In genomic region chr6:59022621-59023020, GRCm38 (mm10) we compare ENCODE assay signal across 9 mouse cellular contexts. TPM values are rescaled to one million over a fixed set of nuclear protein-coding genes. Genes with fewer than 3 reads are reported as not detected.
DNase-seq lines count a peak whose midpoint lies in the region; ATAC-seq lines count a peak whose summit lies in the region.
"Had no signal": no experiment of that assay in that cellular context is flagged by ENCODE, and none has a peak within 500 bp of the region (broad histone marks: within the 10 kb centered on the region; RNA-seq: fewer than 3 reads in every experiment).

No protein-coding gene starts in this region.

- DNase-seq in lung, postnatal 25 days (ENCODE audit: low spot score): no peak
- no peak for DNase-seq in right cerebral cortex, postnatal 14 days
- DNase-seq: cerebellum, postnatal 36 days had no signal

- no peaks in the 10 kb centered on the region for H3K9me3 ChIP-seq in hindbrain, embryonic 15.5 days
- H3K9me3 ChIP-seq in hindbrain, embryonic 12.5 days (replicated peaks): no peaks in the 10 kb centered on the region
- peaks cover 2% of the 10 kb centered on the region; the same call in 1 of the 2 replicates for H3K9me3 ChIP-seq in lung, embryonic 16.5 days (ENCODE audit: control insufficient read depth, low read length)
- H3K9me3 ChIP-seq in hindbrain, embryonic 16.5 days (ENCODE audit: control insufficient read depth, low read length): no peaks in the 10 kb centered on the region
- H3K9me3 ChIP-seq in stomach, embryonic 15.5 days: no peaks in the 10 kb centered on the region
- H3K9me3 ChIP-seq: neural tube, embryonic 12.5 days had no signal

- no peaks in the 10 kb centered on the region for H3K36me3 ChIP-seq in hindbrain, embryonic 15.5 days
- no peaks in the 10 kb centered on the region for H3K36me3 ChIP-seq in hindbrain, embryonic 12.5 days
- no peaks in the 10 kb centered on the region for H3K36me3 ChIP-seq in lung, embryonic 16.5 days (ENCODE audit: control insufficient read depth, insufficient read depth, low read length)
- no peaks in the 10 kb centered on the region for H3K36me3 ChIP-seq in hindbrain, embryonic 16.5 days (ENCODE audit: control insufficient read depth, insufficient read depth, low read length)
- H3K36me3 ChIP-seq in stomach, embryonic 15.5 days: no peaks in the 10 kb centered on the region
- H3K36me3 ChIP-seq: neural tube, embryonic 12.5 days had no signal

- no peaks in the 10 kb centered on the region for H3K27me3 ChIP-seq in hindbrain, embryonic 15.5 days
- no peaks in the 10 kb centered on the region for H3K27me3 ChIP-seq in hindbrain, embryonic 12.5 days
- H3K27me3 ChIP-seq in lung, embryonic 16.5 days (ENCODE audit: control insufficient read depth, insufficient read depth, low read depth, low read length): no peaks in the 10 kb centered on the region
- no peaks in the 10 kb centered on the region for H3K27me3 ChIP-seq in hindbrain, embryonic 16.5 days (replicated peaks; ENCODE audit: control insufficient read depth, insufficient read depth, low read length)
- no peaks in the 10 kb centered on the region for H3K27me3 ChIP-seq in stomach, embryonic 15.5 days (replicated peaks)
- H3K27me3 ChIP-seq: neural tube, embryonic 12.5 days had no signal

- 76% methylated on average over 2 of the region's 2 CpGs for WGBS in hindbrain, embryonic 15.5 days
- WGBS in hindbrain, embryonic 12.5 days: 86% methylated on average over 2 of the region's 2 CpGs
- 49% methylated on average over 2 of the region's 2 CpGs for WGBS in lung, embryonic 16.5 days
- WGBS in hindbrain, embryonic 16.5 days: 77% methylated on average over 2 of the region's 2 CpGs
- 66% methylated on average over 2 of the region's 2 CpGs for WGBS in stomach, embryonic 15.5 days

- peak overlapping the region; percentile 58 for H3K4me2 ChIP-seq in hindbrain, embryonic 15.5 days
- H3K4me2 ChIP-seq in hindbrain, embryonic 12.5 days (replicated peaks): no peak overlapping the region
- H3K4me2 ChIP-seq in lung, embryonic 16.5 days (ENCODE audit: low read depth, low read length): peak overlapping the region; percentile 34
- peak overlapping the region; percentile 56 for H3K4me2 ChIP-seq in hindbrain, embryonic 16.5 days (ENCODE audit: low read length)
- peak overlapping the region; percentile 23; the same call in 1 of the 2 replicates for H3K4me2 ChIP-seq in stomach, embryonic 15.5 days

- peaks cover 18% of the 10 kb centered on the region for H3K4me1 ChIP-seq in hindbrain, embryonic 15.5 days (replicated peaks)
- H3K4me1 ChIP-seq in hindbrain, embryonic 12.5 days: no peaks in the 10 kb centered on the region; the same call in 1 of the 2 replicates
- H3K4me1 ChIP-seq in lung, embryonic 16.5 days (replicated peaks; ENCODE audit: control insufficient read depth, insufficient read depth, low read length): no peaks in the 10 kb centered on the region
- H3K4me1 ChIP-seq in hindbrain, embryonic 16.5 days (ENCODE audit: control insufficient read depth, insufficient read depth, low read depth, low read length): peaks cover 4% of the 10 kb centered on the region; the same call in 1 of the 2 replicates
- no peaks in the 10 kb centered on the region for H3K4me1 ChIP-seq in stomach, embryonic 15.5 days
- H3K4me1 ChIP-seq: neural tube, embryonic 12.5 days had no signal

- no peak overlapping the region for H3K4me3 ChIP-seq in hindbrain, embryonic 15.5 days
- H3K4me3 ChIP-seq in hindbrain, embryonic 12.5 days: no peak overlapping the region
- peak overlapping the region; percentile 15 for H3K4me3 ChIP-seq in lung, embryonic 16.5 days (ENCODE audit: low read length)
- no peak overlapping the region; the same call in 1 of the 2 replicates for H3K4me3 ChIP-seq in hindbrain, embryonic 16.5 days (ENCODE audit: low read length)
- no peak overlapping the region for H3K4me3 ChIP-seq in stomach, embryonic 15.5 days (replicated peaks)
- H3K4me3 ChIP-seq: neural tube, embryonic 12.5 days had no signal

- H3K27ac ChIP-seq in hindbrain, embryonic 15.5 days (replicated peaks): no peak overlapping the region
- no peak overlapping the region for H3K27ac ChIP-seq in hindbrain, embryonic 12.5 days
- no peak overlapping the region; the same call in 1 of the 2 replicates for H3K27ac ChIP-seq in lung, embryonic 16.5 days (ENCODE audit: low read length)
- no peak overlapping the region for H3K27ac ChIP-seq in hindbrain, embryonic 16.5 days (ENCODE audit: low read depth, low read length)
- H3K27ac ChIP-seq in stomach, embryonic 15.5 days: no peak overlapping the region
- H3K27ac ChIP-seq: neural tube, embryonic 12.5 days had no signal

- no peak for ATAC-seq in hindbrain, embryonic 15.5 days (ENCODE audit: low FRiP score, low read depth)
- no peak for ATAC-seq in hindbrain, embryonic 12.5 days (ENCODE audit: low FRiP score)
- no peak for ATAC-seq in lung, embryonic 16.5 days (ENCODE audit: low read depth)
- no peak for ATAC-seq in hindbrain, embryonic 16.5 days
- no peak for ATAC-seq in stomach, embryonic 15.5 days (ENCODE audit: insufficient read depth, low FRiP score, low read depth)

- H3K9ac ChIP-seq in hindbrain, embryonic 15.5 days: no peak overlapping the region
- no peak overlapping the region for H3K9ac ChIP-seq in hindbrain, embryonic 12.5 days
- H3K9ac ChIP-seq in lung, embryonic 16.5 days (ENCODE audit: low read length): no peak overlapping the region
- no peak overlapping the region for H3K9ac ChIP-seq in hindbrain, embryonic 16.5 days (ENCODE audit: low read depth, low read length)
- H3K9ac ChIP-seq in stomach, embryonic 15.5 days: no peak overlapping the region
- H3K9ac ChIP-seq: neural tube, embryonic 12.5 days had no signal

RNA-seq across cellular contexts. Expression of gene Fam13a, which starts 1.7 kb away (rescaled TPM):
- polyA plus RNA-seq in hindbrain, embryonic 15.5 days (2015; fragmentation: Nextera tagmentation; extraction: Ambion mirVana): 11.6 and 13.2 TPM in 2 replicates
- polyA plus RNA-seq in hindbrain, embryonic 12.5 days (2016; fragmentation: Nextera tagmentation; extraction: Ambion mirVana): 6.2 and 6.8 TPM in 2 replicates
- 27.3 and 33.3 TPM in 2 replicates for polyA plus RNA-seq in lung, embryonic 16.5 days (2015; fragmentation: Nextera tagmentation; extraction: Ambion mirVana)
- polyA plus RNA-seq in hindbrain, embryonic 16.5 days (2015; fragmentation: Nextera tagmentation; extraction: Ambion mirVana): 11.2 and 16.3 TPM in 2 replicates
- polyA plus RNA-seq in stomach, embryonic 15.5 days (2015; fragmentation: Nextera tagmentation; extraction: Ambion mirVana): 11.1 and 12.3 TPM in 2 replicates
